Mouse (Mus musculus) hindbrain, embryonic 16.5 days (tissue): ENCODE data around the gene Hist2h3c1. TPM values are rescaled to one million over a fixed set of nuclear protein-coding genes. Genes with fewer than 3 reads are reported as not detected.
"Not testable (repeated sequence)": the region's sequence is repeated elsewhere in the genome, so short reads cannot be mapped to it uniquely, and the experiment has no call there.

Source experiments
- ATAC-seq: fragments of 200-750 bp; cut with Nextera tagmentation; 2 replicates; pipeline ENCODE4 v1.8.0; 2017; ENCODE audit warnings: moderate TSS enrichment, moderate library complexity
- H3K27ac ChIP-seq: fragments of 300-500 bp; sonication (generic); 2 replicates; pipeline ENCODE4 v1.5.1; 2014; ENCODE audit warnings: low read depth, mild to moderate bottlenecking, control low read depth, low read length, moderate library complexity
- H3K27me3 ChIP-seq: fragments of 300-500 bp; sonication (generic); replicated peaks from 2 replicates; pipeline ENCODE4 v1.6.1; 2014; ENCODE audit warnings: low read length; ENCODE audit not compliant: control insufficient read depth, insufficient read depth
- H3K36me3 ChIP-seq: fragments of 300-500 bp; sonication (generic); 2 replicates; pipeline ENCODE4 v1.6.1; 2014; ENCODE audit warnings: mild to moderate bottlenecking, low read length, moderate library complexity, mixed read lengths; ENCODE audit not compliant: control insufficient read depth, insufficient read depth
- H3K4me1 ChIP-seq: fragments of 300-500 bp; sonication (generic); 2 replicates; pipeline ENCODE4 v1.6.1; 2014; ENCODE audit warnings: low read depth, low read length; ENCODE audit not compliant: control insufficient read depth, insufficient read depth
- H3K4me2 ChIP-seq: fragments of 300-500 bp; sonication (generic); 2 replicates; pipeline ENCODE4 v1.6.1; 2014; ENCODE audit warnings: mild to moderate bottlenecking, low read length, control low read depth, moderate library complexity
- H3K4me3 ChIP-seq: fragments of 300-500 bp; sonication (generic); 2 replicates; pipeline ENCODE4 v1.5.1; 2014; ENCODE audit warnings: mild to moderate bottlenecking, low read length, control low read depth, moderate library complexity
- H3K9ac ChIP-seq: fragments of 300-500 bp; sonication (generic); 2 replicates; pipeline ENCODE4 v1.6.1; 2014; ENCODE audit warnings: low read depth, mild to moderate bottlenecking, control low read depth, low read length, moderate library complexity
- H3K9me3 ChIP-seq: fragments of 300-500 bp; sonication (generic); 2 replicates; pipeline ENCODE4 v1.6.1; 2014; ENCODE audit warnings: mild to moderate bottlenecking, low read length, moderate library complexity; ENCODE audit not compliant: control insufficient read depth
- WGBS: fragments of 180-500 bp; shearing (Covaris S2); extraction: QIAGEN DNeasy Blood & Tissue Kit; methylation state at CpG from one replicate; pipeline ENCODE4 v1.1.7; 2014; 5-methylcytosine and 5-hydroxymethylcytosine counted together
- polyA plus RNA-seq: library from polyadenylated mRNA; unstranded; fragments of >200 nt; fragmentation: Nextera tagmentation; extraction: Ambion mirVana; gene quantifications from 2 replicates; pipeline ENCODE4 v1.2.1, GENCODE M21; 2015

The Hist2h3c1 gene
- polyA plus RNA-seq, 1 experiment from 2014 or later = 0.21 TPM

DNA sequence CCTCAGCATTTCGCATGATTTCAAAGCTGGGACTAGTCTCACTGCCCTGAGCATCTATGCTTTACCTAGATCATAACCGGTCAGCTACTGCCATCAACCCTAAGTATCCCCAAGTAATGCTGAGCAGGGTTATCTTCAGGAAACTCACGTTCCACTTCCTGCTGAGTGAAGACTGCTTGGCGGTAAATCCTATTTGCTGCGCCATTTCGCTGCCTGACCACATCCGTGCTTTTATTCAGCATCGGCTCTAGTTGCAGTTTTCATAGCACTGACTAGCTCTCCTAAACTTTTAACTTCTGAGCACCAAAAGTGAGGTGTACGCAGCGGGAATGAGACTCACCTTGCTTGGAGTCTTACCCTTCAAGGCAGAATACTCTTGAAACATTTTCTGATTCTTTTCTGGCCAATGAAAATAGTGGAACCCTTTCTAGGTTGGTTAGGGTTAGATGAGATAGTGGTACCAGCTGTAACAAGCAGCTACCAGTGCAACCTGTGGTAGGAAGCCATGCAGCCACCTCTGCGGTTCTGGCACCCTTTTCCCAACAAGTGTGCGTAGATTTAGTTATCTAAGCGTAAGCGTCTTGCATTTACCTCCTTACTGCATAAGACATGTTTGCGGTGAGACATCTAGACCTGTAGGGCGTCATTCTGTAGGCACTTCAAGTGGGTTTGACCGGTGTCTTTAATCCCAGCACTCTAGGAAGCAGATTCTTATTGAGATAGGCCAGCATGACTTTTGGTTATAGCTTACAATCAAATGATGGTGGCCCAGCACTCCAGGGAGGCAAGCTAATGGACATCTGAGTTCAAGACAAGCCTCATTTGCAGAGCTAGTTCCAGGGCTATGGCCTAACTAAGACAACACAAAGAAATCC, 27.3 kb downstream of the Hist2h3c1 start:
- Histone ChIP-seq H3K27me3 (no peaks in the 10 kb centered on the region), H3K4me3 (no peak overlapping the region), H3K27ac (no peak overlapping the region), H3K4me2 (no peak overlapping the region), H3K4me1 (no peaks in the 10 kb centered on the region), H3K9me3 (no peaks in the 10 kb centered on the region), H3K36me3 (no peaks in the 10 kb centered on the region), H3K9ac (no peak overlapping the region)
- ATAC-seq = no peak
- 92% methylated on average over 17 of the region's 17 CpGs for WGBS

DNA sequence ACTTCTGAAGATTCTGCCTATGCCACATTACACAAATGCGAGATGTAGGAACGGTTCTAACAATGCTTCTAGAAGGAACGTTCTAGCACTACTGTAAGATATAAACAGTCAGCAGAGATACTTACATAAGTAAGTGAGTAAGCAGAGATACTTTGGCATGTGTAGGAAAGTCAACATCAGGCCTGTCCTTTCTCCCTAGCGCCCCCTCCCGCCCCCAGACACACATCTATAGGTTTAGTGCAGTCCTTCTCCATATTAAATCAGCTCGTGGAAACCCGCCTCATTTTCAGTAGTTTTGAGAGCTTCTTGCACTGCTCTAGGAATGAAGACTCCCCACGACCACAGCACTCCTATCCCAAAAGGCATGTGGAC, 30.9 kb downstream of the Hist2h3c1 start:
- Histone ChIP-seq H3K9ac (peak overlapping the region; percentile 69), H3K36me3 (no peaks in the 10 kb centered on the region), H3K4me2 (peak overlapping the region; percentile 92), H3K4me1 (no peaks in the 10 kb centered on the region), H3K27me3 (peaks cover 2% of the 10 kb centered on the region; the same call in 1 of the 2 replicates), H3K4me3 (peak overlapping the region; percentile 53), H3K9me3 (no peaks in the 10 kb centered on the region), H3K27ac (peak overlapping the region; percentile 88; the same call in 1 of the 2 replicates)
- ATAC-seq = no peak
- WGBS = 20% methylated on average over 8 of the region's 8 CpGs

DNA sequence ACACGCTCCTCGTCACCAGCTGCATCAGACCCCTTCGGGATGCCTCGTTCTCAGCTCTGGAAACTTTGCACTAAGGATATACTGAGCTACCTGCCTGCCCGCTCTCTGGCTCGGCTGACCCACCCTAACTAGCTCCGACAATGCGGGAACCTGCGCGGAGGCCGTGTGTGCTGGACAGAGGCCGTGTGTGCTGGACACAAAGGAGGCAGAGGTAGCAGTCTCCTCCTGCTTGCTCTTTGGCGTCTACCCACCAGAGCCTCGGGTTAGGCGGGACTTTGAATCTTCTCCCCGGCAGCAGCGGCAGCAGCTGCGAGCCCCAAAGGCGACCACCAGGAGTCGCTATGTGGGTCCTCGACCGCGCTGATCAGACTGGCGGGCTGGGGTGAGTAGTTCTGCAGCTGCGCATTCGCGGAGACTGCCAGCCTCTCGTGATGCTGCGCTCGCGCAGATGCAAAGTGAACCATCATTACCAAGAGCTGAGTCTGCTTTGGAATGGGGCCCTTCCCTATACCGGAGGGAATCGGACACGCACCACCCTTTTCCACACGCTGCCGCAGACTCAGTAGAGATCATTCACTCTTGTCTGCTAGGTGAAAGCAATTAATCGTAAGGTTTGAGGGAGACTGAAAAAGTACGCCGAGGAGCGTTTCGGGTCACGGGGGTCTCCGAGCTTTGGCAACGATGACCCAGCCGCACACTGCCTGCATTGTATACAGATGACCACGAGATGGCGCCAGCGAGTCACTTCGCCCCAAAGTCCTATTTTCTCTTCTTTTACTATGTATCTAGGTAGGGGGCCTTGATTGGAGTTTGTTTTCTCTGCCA, 31.5 kb downstream of the Hist2h3c1 start:
- Histone ChIP-seq H3K9ac (peak overlapping the region; percentile 69), H3K4me1 (no peaks in the 10 kb centered on the region), H3K27ac (peak overlapping the region; percentile 88), H3K4me2 (peak overlapping the region; percentile 92), H3K9me3 (no peaks in the 10 kb centered on the region), H3K36me3 (no peaks in the 10 kb centered on the region), H3K4me3 (peak overlapping the region; percentile 53), H3K27me3 (peaks cover 3% of the 10 kb centered on the region)
- under 1% methylated on average over 49 of the region's 49 CpGs for WGBS
- peak; percentile 99 for ATAC-seq

DNA sequence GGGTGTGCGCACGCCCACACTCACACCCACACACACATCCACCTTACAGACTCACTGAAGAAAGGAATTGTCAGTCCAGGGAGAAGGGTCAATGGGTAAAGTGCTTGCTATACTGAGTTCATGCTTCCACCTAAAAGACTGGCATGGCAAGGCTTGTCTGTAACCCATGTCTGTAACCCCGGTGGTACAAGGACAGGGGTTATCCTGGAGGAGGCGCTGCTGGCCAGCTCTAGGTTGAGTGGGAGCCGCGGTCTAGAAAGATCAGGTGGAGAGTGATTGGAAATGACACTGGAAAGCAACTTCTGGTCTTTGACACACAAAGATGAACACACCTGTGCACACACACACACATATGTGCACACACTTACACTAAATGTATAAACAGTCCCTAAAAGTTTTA, 34.2 kb downstream of the Hist2h3c1 start:
- H3K4me2 ChIP-seq = no peak overlapping the region
- H3K9ac ChIP-seq = no peak overlapping the region
- no peaks in the 10 kb centered on the region for H3K9me3 ChIP-seq
- no peaks in the 10 kb centered on the region for H3K4me1 ChIP-seq
- WGBS = 57% methylated on average over 6 of the region's 6 CpGs
- no peaks in the 10 kb centered on the region for H3K36me3 ChIP-seq
- no peak overlapping the region for H3K4me3 ChIP-seq
- no peak for ATAC-seq
- H3K27ac ChIP-seq = no peak overlapping the region
- peaks cover 10% of the 10 kb centered on the region for H3K27me3 ChIP-seq

DNA sequence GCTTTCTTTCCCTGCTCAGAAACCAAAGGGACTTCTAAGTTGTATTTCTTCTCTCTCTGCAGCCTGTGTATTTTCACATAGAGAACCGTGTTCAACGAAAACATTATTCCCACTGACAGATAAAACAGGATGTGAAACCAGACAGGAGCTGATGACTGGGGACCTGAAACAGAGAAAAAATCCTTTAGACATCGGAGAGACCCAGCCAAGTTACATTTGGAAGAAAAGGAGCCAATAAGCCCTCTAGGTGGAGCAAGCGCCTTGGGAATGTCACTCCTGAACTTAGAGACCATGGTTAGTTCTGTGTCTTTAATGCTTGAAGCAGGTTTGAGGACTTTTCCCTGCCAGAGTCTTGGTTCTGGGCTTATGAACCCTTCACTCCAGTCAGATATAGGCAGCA, 38.0 kb downstream of the Hist2h3c1 start:
- ATAC-seq = no peak
- H3K36me3 ChIP-seq = no peaks in the 10 kb centered on the region
- H3K9ac ChIP-seq = no peak overlapping the region
- no peak overlapping the region for H3K4me2 ChIP-seq
- H3K9me3 ChIP-seq = no peaks in the 10 kb centered on the region
- peaks cover 13% of the 10 kb centered on the region for H3K27me3 ChIP-seq
- no peaks in the 10 kb centered on the region for H3K4me1 ChIP-seq
- no peak overlapping the region for H3K4me3 ChIP-seq
- no peak overlapping the region for H3K27ac ChIP-seq
- 19% methylated on average over 4 of the region's 4 CpGs for WGBS

DNA sequence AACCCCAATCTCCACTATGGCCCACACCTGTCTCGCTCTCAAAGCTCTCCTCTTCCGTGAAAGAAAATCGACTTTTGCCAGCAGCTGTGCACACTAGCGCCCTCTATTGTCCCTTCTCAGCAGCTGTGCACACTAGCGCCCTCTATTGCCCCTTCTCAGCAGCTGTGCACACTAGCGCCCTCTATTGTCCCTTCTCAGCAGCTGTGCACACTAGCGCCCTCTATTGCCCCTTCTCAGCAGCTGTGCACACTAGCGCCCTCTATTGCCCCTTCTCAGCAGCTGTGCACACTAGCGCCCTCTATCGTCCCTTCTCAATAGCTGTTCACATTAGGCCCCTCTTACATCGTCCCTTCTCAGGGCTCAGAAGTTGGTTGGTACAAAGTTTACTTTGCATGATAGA, 40.8 kb downstream of the Hist2h3c1 start:
- not testable (repeated sequence) for H3K36me3 ChIP-seq, H3K9ac ChIP-seq
- 91% methylated on average over 11 of the region's 11 CpGs for WGBS

DNA sequence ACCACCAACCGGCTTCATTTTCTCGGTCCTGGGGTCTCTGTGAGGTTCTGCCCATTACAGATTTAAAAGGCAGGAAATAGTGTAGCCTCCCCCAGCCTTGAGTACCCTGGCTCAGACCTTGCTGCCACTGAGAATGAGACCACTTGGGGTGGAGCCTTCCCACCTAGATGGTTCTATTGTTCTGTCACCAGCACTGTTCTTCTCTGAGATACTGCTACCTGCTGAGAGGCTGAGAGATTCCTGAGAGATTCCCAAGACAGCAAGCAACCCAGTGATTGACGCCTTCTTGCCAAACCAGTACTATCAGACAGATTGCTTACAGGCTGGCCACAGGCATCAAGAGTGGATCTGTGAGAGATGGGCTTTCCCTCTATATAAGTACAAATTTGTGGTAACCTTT, 42.7 kb downstream of the Hist2h3c1 start:
- no peak for ATAC-seq
- no peak overlapping the region for H3K27ac ChIP-seq
- 77% methylated on average over 3 of the region's 3 CpGs for WGBS
- no peaks in the 10 kb centered on the region for H3K4me1 ChIP-seq
- no peaks in the 10 kb centered on the region for H3K9me3 ChIP-seq
- H3K36me3 ChIP-seq = no peaks in the 10 kb centered on the region
- no peak overlapping the region for H3K4me3 ChIP-seq
- H3K9ac ChIP-seq = no peak overlapping the region
- H3K27me3 ChIP-seq = 0 out of 2 replicates have a peak, but pooled peaks cover 4% of the 10 kb centered on the region
- no peak overlapping the region for H3K4me2 ChIP-seq

More for the DNA sequence above, 40.8 kb downstream of the Hist2h3c1 start:
- not testable (repeated sequence) for H3K9me3 ChIP-seq, H3K4me2 ChIP-seq, ATAC-seq, H3K4me3 ChIP-seq, H3K4me1 ChIP-seq, H3K27ac ChIP-seq
- peaks cover 12% of the 10 kb centered on the region for H3K27me3 ChIP-seq

DNA sequence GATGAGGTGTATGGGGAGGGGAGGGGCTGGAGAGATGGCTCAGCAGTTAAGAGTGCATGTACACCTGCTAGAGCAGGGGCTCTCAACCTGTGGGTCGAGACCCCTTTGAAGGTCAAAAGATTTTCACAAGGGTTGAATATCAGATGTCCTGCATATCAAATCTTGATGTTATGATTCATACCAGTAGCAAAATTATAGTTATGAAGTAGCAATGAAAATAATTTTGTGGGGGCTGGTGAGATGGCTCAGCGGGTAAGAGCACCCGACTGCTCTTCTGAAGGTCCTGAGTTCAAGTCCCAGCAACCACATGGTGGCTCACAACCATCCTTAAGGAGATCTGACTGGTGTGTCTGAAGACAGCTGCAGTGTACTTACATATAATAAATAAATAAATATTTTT, 44.2 kb downstream of the Hist2h3c1 start:
- H3K4me3 ChIP-seq = not testable (repeated sequence)

DNA sequence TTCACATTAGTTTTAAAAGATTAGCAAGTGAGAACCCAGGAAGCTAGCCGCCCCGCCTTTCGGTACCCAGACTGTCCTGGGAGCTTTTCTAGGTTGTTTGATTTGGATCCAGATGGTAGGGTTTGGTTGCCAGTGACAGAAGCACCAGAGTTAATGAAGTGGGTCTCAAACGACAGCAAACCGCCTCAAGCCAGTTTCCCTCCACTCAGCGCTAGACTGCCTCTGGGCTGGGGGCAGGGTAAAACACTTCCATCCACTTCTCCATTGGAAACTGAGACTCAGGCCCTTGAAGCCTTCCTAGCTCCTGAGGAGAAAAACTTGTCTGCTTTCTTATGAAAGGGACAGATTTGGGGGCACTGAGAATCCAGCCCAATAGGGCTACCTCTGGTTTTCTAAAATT, 46.2 kb downstream of the Hist2h3c1 start:
- Histone ChIP-seq H3K36me3 (no peaks in the 10 kb centered on the region), H3K4me1 (no peaks in the 10 kb centered on the region), H3K4me3 (no peak overlapping the region), H3K27me3 (no peaks in the 10 kb centered on the region), H3K4me2 (no peak overlapping the region), H3K9ac (no peak overlapping the region), H3K27ac (no peak overlapping the region), H3K9me3 (0 out of 2 replicates have a peak, but pooled peaks cover 3% of the 10 kb centered on the region)
- WGBS = 69% methylated on average over 6 of the region's 6 CpGs
- ATAC-seq = no peak

More for the DNA sequence above, 44.2 kb downstream of the Hist2h3c1 start:
- H3K4me1 ChIP-seq, H3K4me2 ChIP-seq, H3K27ac ChIP-seq, ATAC-seq, H3K9ac ChIP-seq, H3K9me3 ChIP-seq, H3K27me3 ChIP-seq, H3K36me3 ChIP-seq: not testable (repeated sequence)
- WGBS = 93% methylated on average over 3 of the region's 3 CpGs
